Mouse (Mus musculus) cortical plate, adult 2 months (tissue): ENCODE results near the gene Rpl4.

ENCODE experiments used
- CTCF ChIP-seq: fragments of 200-500 bp; IDR thresholded peaks from 2 replicates; pipeline ENCODE4 v1.5.1; 2011; ENCODE audit warnings: mild to moderate bottlenecking, control low read depth, low read length; ENCODE audit not compliant: insufficient read depth; ENCODE audit errors: extremely low read depth
- POLR2A ChIP-seq: fragments of 200-500 bp; IDR thresholded peaks from 2 replicates; pipeline ENCODE4 v1.6.1; 2011; ENCODE audit warnings: mild to moderate bottlenecking, low read length, control low read depth; ENCODE audit not compliant: insufficient read depth; ENCODE audit errors: extremely low read depth

DNA sequence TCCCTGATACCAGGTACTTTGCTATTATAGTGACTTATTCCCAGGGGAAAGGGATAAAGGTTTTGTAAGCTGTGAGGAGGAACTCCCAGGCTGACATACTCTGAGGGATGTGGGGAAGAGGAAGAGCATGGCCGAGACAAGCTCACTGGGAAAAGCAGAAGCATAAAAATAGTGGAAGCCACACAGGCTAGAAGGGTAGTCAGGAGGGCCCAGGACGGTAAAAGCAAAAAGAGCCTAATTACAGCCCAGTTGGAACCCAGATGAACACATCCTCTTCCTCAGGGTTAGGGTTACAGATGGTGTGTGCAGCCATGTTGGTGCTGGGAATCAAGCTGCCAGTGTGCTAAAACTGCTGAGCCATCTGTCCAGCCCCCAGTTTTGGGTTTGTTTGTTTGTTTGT lies 48.9 kb downstream of the Rpl4 start:
- TF ChIP-seq CTCF: no peak
- TF ChIP-seq POLR2A: no peak
